Mouse (Mus musculus) embryo, embryonic 10.5 days (tissue): ENCODE data around the gene Hist2h2ab.
A peak's percentile ranks its signal among the peaks of the same experiment; 100 is the strongest.
"Not testable (repeated sequence)": the region's sequence is repeated elsewhere in the genome, so short reads cannot be mapped to it uniquely, and the experiment has no call there.

ENCODE experiments used
- DNase-seq: peaks from one replicate; pipeline ENCODE4 v3.0.0-alpha.2; 2015; ENCODE audit warnings: low spot score

Gene Hist2h2ab

DNA sequence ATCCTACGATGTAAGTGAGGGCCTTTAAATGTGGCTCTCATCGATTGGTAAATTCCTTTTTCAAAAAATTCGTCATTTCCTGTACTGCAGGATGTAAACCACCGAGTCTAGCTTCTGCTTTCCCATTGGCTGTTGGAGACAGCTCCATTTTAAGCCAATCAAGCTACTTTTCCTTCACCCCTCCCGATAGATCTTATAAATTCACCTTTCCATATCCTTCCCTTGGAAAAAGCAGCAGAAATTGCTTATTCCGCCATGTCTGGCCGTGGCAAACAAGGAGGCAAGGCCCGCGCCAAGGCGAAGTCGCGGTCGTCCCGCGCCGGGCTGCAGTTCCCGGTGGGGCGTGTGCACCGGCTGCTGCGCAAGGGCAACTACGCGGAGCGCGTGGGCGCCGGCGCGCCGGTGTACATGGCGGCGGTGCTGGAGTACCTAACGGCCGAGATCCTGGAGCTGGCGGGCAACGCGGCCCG, at the start of gene Hist2h2ab, which contains the start of gene Bola1:
TSS of gene Hist2h2ab (plus strand) at position 205 of the 470 bp plus-strand sequence.
TSS of gene Bola1 (minus strand) at position 49 of the 470 bp plus-strand sequence.
- peak; percentile 91 for DNase-seq

DNA sequence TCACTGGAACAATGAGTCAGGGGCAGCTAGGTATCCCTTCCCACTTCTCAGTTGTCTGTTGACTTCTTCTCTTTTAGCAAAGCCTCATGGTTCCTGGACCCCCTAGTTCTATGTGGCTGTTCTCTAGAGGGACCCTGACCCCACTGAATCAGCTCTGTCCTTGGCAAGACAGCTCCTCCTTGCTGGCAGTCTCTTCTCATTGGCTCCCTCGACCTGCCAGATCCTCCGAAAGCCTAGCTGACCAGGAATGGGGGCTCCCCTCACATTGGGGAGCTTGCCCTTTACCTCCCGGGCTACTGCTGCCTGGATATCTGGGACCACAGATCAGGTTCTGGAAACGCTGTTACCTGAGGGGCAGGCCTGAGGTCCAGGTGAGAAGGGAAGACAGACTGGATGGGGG, 49.4 kb upstream of the Hist2h2ab start:
- DNase-seq: no peak

DNA sequence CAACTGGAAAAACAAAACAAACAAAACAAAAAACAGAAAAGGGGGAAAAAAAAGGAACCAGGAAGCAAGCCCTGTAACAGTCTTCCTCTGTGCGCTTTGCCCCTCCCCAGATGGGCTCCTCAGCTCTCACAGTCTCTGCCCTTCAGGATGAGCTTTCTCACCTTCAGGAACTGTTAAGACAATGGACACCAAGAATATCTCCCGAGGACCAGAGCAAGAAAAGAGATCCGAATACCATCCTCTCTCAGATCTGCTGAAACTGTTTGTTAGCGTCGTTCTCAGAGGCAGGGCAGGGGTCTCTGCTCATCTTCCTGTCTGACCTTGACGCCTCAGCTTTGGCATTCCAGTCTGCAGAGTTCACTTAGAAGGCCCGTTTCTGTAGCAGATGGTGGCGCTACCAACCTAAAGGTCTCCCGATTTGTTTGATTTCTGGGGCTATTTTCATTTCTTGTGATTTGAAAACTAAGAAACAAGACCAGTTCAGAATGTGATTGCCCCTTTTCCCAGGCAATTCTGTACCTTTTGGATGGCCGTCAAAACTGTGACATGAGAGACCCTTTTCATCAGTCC, 48.6 kb upstream of the Hist2h2ab start:
- peak; percentile 12 for DNase-seq

DNA sequence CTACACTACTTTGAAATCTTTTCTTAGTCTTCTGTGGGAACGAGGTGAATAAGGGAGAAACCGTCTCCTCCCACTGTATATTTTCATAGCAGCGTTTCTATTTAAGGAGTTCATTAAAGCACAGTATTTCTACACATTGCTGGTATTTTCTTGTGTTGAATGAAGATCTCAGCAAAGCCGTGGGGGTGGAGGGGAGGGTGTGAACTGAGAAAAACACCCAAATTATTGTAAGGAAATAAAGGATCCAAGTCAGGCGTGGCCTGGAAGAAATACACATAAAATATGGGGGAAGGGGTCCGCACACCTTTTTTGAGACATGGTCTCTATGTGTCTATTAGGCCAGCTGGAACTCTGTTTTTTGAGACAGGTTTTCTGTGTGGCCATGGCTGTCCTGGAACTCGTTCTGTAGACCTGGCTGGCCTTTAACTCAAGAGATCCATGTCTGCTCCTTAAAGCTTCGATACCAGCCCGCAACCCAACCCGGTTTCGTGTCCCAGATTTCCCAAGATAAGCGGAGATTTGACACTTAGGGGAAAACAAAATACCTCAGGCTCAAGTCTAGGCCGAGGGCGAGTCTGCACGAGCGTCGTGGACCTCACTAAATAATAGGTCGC, 48.0 kb upstream of the Hist2h2ab start:
- peak; percentile 8 for DNase-seq

DNA sequence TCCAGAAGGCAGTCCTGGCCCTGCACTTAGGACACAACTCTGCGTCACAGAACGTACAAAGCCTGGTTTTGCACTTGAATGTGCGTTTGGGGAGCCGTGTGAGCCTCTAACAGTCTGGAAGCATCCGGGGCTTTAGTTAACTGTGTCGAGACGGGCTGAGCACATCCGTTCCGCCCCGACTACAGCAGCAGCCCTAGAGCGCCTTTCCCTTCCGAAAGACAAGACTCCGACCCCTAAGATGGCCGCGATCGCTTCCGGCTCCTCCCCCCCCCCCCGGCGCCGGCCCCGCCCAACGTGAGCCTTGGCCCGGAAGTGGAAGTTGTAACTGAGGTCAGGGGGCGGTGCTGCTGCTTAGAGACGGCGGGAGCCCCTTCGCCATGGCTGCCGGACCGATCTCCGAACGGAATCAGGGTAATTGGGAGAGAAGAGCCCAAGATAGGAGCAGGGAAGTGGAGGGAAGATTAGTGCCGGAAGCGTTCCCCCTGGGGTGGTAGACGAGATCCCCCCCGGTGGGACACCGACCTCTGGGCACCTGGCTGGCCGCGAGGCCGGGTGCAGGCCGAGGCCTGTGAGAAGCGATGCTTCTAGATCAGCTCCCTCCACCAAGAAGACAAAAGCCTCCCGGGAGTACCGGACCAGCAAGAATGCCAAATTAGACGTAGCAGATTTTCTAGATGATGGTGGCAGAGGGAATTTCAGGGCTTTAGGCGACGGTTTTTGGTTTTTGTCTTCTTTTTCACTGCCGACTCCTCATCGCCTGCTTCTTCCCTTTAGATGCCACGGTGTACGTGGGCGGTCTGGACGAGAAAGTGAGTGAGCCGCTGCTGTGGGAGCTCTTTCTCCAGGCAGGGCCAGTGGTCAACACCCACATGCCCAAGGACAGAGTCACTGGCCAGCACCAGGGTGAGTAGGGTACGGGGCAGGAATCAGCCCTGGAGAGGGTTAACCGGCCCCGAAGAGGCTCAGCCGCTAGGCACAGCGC, 47.2 kb upstream of the Hist2h2ab start, which contains the start of gene Sf3b4:
TSS of gene Sf3b4 (plus strand) at position 136 of the 982 bp plus-strand sequence.
- peak; percentile 96 for DNase-seq

DNA sequence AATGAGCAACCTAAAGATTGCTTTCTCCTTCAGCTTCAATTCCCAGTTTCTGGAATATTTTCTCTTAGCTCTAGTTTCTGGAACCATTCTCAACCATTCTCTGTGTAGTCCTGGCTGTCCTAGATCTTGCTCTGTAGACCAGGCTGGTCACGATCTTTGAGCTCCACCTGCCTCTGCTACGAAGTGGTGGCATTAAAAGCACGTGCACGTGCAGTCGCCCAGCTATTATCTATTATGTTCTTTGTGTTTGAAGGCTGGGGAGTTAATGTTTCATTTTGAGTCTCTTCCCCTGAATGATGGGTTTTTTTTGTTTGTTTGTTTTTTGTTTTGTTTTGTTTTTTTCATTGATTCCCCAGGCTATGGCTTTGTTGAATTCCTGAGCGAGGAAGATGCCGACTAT, 46.5 kb upstream of the Hist2h2ab start:
- no peak for DNase-seq

DNA sequence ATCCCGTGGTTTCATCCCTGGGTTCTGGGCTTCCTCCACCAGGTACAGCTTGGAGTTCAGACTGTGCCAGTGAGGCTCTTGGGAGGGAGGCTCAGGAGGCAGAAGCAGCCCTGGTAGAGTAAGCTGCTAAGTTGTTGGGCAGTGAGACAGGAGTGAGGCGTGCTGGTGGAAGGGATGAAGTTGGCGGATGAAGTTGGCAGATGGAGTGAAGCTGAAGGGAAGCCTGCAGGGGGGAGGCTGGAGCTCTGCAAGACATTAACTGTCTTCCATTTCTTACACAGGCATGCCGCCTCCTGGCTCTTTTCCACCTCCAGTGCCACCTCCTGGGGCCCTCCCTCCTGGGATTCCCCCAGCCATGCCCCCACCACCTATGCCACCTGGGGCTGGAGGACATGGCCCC, 45.6 kb upstream of the Hist2h2ab start:
- not testable (repeated sequence) for DNase-seq

DNA sequence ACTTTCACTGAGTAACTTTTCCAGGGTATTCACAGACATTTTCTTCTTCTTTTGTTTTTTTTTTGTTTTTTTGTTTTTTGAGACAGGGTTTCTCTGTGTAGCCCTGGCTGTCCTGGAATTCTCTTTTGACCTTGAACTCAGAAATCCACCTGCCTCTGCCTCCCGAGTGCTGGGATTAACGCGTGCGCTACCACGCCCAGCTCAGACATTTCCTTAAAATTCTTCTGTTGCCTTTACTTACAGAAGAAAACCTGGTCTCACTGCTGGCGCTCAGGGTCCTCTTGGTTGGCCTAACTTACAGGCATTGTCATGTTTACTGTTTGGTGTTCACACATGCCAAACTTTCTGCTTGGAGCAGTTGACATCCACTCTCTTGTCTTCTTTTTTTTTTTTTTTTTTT, 44.4 kb upstream of the Hist2h2ab start:
- DNase-seq: no peak

DNA sequence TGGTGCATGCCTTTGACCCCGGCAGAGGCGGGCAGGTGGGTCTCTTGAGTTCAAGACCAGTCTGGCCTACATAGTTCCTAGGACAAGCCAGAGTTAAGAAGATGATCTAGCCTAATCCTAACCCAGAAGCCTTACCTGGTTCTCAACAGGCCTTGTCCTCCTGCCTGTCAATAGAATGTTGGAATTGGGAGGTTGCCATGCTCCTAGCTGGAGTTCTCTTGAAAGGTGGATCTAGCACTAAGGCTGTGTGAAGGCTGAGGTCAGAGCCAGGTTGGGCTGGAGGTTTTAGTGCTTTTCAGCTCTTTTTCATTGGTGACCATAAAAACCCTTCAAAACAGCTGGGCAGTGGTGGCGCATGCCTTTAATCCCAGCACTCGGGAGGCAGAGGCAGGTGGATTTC, 41.2 kb upstream of the Hist2h2ab start:
- no peak for DNase-seq

DNA sequence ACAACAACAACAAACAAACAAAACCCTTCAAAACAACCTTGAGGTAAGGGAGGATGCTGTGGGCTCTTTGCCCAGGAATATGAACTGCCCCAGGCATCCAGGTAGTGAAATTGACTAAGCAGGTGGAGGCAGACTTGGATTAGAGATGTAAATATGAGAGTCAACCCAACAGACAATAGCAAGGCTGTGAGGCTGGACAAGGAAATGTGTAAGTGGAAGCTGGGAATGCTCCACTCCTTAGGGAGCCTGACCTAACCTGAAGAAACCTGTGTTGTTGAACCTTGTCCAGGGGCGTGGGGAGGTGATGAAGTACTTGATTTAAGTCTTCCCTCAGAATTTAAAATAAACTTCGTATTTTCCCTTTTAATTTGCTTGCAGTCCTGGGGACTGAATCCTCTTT, 40.8 kb upstream of the Hist2h2ab start:
- no peak for DNase-seq

DNA sequence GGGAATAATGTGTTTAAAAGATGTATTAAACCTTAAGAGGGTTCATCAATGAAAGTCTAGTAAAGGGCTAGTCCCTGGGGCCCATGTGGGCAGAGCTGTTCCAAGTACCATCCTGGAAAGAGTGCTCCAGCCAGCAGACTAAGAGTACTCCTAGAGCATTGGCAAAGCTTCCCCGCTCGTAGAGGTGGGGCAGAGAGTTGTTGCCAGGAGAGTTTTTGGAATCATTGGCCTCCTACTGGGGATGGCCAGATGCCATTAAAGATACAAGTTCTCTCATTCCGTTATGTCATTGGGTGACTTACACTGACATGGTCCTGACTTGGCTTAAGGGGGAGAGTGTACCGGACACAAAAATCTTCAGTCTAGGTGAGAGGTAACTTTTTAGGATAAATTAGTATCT, 40.1 kb upstream of the Hist2h2ab start:
- DNase-seq: no peak

DNA sequence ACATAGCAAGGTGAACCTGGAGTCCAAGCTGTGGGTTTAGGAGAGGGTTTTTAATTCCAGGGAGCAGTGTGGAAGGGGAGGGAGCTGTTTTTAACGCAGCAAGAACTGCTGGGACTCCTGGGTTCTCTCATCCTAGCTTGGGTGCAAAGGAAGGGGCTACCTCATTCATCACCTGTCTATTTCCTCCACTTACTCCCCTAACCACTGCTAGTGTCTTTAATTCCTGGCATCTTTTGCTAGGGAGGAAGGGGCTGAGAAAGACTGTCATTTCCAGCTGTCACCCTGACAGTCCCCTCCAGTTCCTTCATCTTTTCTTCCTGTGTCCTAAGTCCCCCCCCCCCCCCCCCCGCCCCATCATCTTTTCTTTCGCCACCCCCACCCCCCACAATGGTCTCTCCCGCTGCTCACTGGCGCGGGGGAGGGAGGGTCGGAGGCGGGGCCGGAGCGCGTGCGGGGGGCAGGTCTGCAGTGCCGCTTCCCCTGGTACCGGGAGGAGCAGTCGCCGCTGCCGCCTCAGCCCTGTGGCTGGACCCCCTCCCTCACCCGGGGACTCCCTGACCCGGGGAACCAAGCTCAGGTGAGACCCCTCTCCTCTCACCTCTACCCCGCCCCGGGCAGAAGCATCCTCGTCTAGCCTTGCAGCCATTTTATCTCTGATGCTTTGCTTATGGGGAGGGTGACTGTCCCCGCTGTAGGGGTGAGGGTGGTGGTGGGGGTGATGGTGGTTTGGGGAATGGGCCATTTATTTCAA, 38.8 kb upstream of the Hist2h2ab start, which contains the start of gene Sv2a:
TSS of gene Sv2a (plus strand) at position 425 of the 751 bp plus-strand sequence.
- DNase-seq: peak; percentile 35

DNA sequence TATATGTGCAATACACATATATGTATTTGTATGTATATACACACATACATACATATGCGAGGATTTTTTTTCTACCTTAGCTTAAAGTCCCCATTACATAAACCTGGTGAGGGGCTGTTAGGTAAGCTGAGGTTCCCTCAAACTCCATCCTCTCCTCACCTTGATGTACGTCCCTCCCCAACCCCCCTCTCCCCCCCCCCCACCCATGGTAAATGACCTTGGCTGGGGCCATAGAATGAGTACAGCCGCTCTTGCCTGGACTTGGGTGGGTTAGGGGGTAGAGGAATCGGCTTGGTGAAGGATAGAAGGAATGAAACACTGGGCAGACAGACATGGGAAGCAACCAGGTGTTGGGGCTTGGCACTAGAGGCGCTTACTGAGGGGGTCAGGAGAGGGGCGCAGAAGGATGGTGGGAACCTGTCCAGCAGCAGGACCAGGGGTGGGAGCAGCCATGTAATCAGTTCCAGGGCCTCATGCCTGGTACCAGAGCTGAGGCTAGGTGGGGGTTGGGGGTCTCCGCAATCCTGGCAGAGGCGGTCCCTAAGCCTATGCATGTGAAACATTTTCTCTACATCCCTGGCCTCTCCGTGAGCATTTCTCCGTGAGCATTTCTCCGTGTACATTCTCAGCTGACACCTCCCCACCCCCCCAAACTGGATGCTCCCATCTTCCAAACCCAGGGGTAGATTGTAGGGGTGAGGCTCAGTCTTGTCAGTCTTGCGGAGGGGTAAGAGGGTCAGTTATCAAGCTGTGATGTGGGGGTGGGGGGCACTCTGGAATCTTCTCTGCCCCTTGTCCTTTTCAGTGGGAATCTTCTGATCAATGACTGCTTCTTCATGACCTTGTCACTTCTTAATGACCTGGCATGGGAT, 37.9 kb upstream of the Hist2h2ab start:
- peak; percentile 9 for DNase-seq

DNA sequence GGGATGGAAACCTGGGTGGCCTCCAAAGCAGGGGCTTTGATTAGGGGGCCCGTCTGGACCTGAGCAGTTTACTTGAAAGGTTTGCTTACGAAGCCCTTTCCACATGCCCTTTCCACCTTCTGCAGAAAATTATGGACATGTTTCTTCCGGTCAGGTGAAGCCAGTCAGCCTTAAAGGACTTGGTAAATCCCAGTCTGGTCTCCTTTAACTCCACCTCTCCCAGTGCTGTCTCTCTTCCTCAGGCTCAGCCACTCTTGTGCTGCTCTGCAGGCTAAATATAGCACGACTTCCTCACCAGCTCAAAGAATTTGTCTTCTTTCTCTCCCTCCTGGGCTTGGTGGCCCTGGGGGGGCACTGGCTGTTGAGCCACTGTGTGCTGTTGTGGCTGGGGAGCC, 37.3 kb upstream of the Hist2h2ab start:
- peak; percentile 5 for DNase-seq

DNA sequence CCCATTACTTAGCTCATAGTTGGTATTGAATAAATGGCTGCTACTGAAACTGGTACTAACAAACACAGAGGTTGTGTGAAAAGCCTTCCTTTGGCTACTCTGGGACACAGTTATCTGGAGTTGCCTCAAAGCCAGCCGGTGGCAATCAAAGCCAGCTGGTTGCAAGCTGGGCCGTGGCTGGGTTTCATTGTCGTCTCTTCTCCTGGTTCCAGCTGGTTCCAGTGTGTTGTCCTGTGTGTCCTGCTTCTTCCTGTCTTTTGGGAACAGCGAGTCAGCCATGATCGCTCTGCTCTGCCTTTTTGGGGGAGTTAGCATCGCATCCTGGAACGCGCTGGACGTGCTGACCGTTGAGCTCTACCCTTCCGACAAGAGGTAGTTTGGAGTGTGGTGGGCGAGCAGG, 26.7 kb upstream of the Hist2h2ab start:
- DNase-seq: no peak

DNA sequence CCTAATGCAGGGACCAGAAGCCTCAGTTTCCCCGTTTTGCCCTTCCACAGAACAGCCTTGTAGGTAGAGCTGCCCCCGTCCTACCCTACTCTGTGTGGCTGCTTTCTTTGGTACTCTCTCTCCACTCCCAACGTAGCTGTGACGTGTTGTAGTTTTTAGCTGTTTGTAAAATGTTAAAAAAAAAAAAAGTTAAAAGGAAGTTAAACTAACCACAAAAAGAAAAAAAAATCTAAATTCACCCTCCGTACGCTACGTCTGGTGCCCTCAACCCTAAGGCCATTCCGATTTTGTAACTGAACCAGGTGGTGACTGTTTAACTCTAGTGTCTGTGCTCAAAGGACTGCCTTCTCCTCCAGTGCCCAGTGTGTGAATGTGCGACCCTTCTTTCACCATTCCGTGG, 24.7 kb upstream of the Hist2h2ab start:
- no peak for DNase-seq

DNA sequence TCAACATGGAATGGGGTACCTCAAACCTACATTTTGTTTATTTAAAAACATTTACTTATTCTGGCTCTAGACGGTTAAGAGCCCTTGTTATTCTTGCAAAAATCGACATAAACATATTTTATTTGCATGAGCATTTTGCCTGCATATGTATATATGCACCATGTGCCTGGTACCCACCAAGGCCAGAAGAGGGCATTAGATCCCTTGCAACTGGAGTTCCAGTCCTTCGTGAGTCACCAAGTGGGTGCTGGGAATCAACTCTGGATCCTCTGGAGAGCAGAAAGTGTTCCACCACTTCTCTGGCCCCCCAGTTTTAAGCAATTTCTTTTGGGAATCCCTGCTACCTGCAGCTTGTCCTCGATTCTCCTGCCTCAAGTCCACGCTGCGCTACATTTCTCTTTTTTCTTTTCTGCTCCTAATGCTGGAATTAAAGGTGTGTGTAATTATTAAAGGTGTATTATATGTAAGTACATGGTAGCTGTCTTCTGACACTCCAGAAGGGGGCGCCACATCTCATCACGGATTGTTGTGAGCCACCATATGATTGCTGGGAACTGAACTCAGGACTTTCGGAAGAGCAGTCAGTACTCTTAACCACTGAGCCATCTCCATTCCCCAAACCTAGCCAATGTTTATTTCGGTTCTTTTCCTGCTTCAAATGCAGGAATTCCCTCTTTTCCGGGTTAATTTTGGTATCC, 23.9 kb upstream of the Hist2h2ab start:
- no peak for DNase-seq

DNA sequence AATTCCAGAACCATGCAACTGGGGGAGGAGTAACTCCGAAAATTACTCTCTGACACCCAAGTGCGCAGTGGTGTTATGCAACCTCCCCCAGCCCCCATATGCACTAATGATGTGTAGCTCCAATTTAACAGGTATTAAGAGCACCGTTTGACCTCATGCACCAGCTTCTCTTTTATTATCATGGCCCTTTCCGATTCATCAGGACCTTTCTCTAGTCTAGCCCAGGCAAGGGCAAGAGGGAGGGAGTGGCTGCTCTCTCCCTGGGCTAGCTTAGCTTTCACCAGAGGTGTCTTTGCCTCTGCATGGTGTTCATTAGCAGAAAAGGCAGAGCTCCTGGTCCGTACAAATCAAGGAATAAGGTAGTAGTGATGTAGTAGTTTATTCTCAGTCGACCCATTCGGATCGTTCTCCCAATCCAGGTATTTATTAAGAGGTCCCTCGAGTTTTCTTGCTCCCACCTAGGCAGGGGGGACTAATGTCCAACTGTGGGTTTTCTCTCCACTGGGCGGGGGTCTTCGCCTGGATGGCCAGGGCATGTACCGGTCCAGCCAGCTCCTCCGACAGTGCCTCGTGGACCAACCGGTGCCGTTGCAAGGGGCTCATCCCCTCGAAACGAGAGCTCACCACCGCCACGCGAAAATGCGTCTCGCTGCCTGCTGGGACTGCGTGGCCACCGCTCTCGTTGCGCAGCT, 23.1 kb upstream of the Hist2h2ab start:
- DNase-seq: peak; percentile 12

DNA sequence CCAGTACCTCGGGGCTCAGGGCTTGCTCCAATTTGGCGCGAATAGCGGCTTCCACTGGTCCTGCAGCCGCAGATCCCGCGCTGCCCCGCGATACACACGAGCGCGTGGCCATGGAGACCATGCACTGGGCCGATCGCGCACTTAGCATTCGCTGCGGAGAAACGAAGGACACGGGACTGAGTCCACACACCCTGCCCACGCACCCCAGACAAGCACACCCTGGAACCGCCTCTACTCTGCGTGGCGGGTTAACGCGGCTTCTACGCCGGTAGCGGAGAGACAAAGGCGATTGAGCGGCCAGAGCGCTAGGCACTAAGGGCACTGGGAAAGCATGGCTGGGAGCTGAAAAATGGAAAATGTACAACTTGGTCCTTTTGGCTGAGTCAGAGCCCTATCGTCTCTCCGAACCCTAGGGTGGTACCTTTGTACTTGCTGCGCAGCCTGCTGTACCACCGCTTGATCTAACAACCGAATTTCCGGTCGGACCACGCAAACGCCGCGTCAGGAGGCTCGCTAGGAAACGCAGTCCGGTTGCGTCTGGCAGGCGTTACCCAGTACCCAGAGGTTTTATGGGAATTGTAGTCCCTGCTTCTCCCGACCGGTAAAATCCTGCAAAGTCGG, 22.4 kb upstream of the Hist2h2ab start:
- DNase-seq: peak; percentile 95
